Mouse (Mus musculus): Measurements from ENCODE around the gene Rraga.

DNA sequence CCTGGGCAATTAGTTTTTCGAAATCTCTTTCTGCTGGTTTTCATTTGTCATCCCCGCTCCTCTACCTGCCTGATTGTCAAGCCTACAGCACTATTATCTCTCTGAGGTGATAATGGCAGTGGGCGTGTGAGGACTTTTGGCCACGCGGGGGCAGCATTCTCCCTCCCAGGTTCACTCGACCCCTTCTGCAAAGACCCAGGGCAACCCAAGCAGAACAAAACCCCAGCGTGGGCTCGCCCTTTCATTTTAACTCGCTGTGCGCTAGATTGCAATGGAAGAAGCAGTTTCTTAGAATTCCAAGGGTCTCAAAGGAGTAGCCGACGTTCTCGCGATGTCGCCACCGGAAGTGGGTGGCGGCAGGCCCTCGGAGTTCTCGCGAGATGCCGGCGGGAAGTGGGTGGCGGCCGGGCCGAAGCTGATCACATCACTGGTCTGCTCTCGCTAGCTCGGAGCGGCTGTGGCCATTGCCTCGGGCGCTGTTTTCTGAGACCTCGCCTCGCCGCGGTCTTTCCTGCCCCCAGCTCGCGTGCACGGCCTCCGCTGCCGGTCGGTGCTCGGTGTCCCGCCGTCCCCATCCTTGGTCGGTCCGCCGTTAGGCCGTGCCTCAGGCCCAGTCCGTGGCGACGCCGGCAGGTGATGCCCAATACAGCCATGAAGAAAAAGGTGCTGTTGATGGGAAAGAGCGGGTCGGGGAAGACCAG is at the start of gene Rraga:
- TF ChIP-seq CTCF (IDR thresholded peaks at IDR 0.05; ENCODE audit: extremely low read depth, insufficient read depth, low read length) (peak; percentile 42; the same call in 1 of the 2 replicates), POLR2A (IDR thresholded peaks at IDR 0.05; ENCODE audit: extremely low read depth, insufficient read depth, low read length) (peak; percentile 97)

Data from cortical plate, adult 2 months (tissue).